Mouse (Mus musculus): ENCODE measurements at regions not wholly inside any gene's neighbourhood (a gene's known extent, or its start where the extent isn't known, plus 50 kb on each side); places are given as distances from the start of the nearest gene placed in this dataset.

- 52% methylated on average over 2 of the region's 2 CpGs for WGBS
- Histone ChIP-seq H3K9ac (no peak overlapping the region), H3K9me3 (replicated peaks) (no peaks in the 10 kb centered on the region), H3K4me3 (no peak overlapping the region), H3K4me1 (replicated peaks) (no peaks in the 10 kb centered on the region), H3K27me3 (replicated peaks) (no peaks in the 10 kb centered on the region), H3K27ac (ENCODE audit: poor library complexity, severe bottlenecking) (no peak overlapping the region), H3K4me2 (no peak overlapping the region), H3K36me3 (no peaks in the 10 kb centered on the region)
- no peak for ATAC-seq (ENCODE audit: insufficient number of reproducible peaks, low FRiP score)
Observed at GRCm38 (mm10) chr7:63020042-63020441, 192.3 kb downstream of the Chrna7 start.

DNA sequence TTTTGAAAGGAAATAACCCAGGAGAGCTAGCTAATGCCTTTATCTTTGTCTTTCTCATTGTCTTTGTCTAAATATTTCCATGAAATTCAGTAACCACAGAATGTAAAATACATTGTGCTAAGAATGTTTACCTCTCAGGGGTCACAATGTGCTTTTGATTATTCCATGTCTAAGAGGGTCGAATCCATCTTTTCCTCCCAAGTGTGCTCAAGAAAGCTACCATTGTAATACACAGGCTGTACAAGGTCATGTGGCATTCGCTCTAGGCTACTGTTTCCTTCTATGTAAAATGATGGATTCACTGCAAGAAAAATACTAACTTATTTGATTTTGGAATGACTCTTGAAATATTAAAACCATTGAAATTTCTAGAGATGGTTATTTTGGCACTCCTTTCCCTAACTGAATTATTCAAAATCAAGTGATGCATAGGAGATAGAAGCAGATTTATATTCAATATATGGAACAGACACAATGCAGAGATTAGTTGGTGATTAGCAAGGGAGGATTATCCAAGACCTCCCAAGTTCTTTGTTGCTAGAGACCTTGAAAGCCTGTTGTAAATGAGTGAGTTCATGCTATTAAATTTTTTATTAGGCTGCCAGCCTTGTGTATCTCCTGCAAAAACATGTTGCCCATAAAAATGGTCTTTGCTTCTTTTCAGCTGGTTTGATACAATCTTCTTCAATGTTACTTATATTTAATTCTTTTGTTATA lies 193.4 kb downstream of the Chrna7 start:
- Histone ChIP-seq H3K36me3 (no peaks in the 10 kb centered on the region), H3K4me3 (no peak overlapping the region), H3K9me3 (replicated peaks) (no peaks in the 10 kb centered on the region), H3K27me3 (replicated peaks) (no peaks in the 10 kb centered on the region), H3K4me1 (replicated peaks) (no peaks in the 10 kb centered on the region), H3K27ac (ENCODE audit: poor library complexity, severe bottlenecking) (no peak overlapping the region), H3K9ac (no peak overlapping the region), H3K4me2 (no peak overlapping the region)
- 56% methylated on average over 2 of the region's 2 CpGs for WGBS
- no peak for ATAC-seq (ENCODE audit: insufficient number of reproducible peaks, low FRiP score)

GRCm38 (mm10) chr7:62981109-62981508 lies 157.6 kb upstream of the A26c2 start:
- no peaks in the 10 kb centered on the region for H3K27me3 ChIP-seq (replicated peaks)
- no peak overlapping the region for H3K4me3 ChIP-seq
- no peaks in the 10 kb centered on the region for H3K9me3 ChIP-seq (replicated peaks)
- H3K4me1 ChIP-seq (replicated peaks) = no peaks in the 10 kb centered on the region
- no peak overlapping the region for H3K9ac ChIP-seq
- H3K27ac ChIP-seq (ENCODE audit: poor library complexity, severe bottlenecking) = no peak overlapping the region
- no peaks in the 10 kb centered on the region for H3K36me3 ChIP-seq
- no peak for ATAC-seq (ENCODE audit: insufficient number of reproducible peaks, low FRiP score)
- peak overlapping the region; percentile 40; the same call in 1 of the 2 replicates for H3K4me2 ChIP-seq
- WGBS = 7% methylated on average over 7 of the region's 7 CpGs

Measured in heart, embryonic 12.5 days (tissue).